Mouse (Mus musculus) limb, embryonic 11.5 days (tissue): Measurements from ENCODE around the gene Arhgdig. TPM values are rescaled to one million over a fixed set of nuclear protein-coding genes. Genes with fewer than 3 reads are reported as not detected.
A peak's percentile ranks its signal among the peaks of the same experiment; 100 is the strongest.

Source experiments
- ATAC-seq: fragments of 200-750 bp; cut with Nextera tagmentation; 2 replicates; pipeline ENCODE4 v1.8.0; 2017; ENCODE audit warnings: low read depth; ENCODE audit not compliant: insufficient number of reproducible peaks, low FRiP score, low TSS enrichment
- DNase-seq: peaks from one replicate; pipeline ENCODE4 v3.0.0-alpha.2; 2015; ENCODE audit warnings: low spot score
- H3K27ac ChIP-seq: fragments of 300-500 bp; sonication (generic); replicated peaks from 2 replicates; pipeline ENCODE4 v1.5.1; 2014; ENCODE audit warnings: low read depth, mild to moderate bottlenecking, low read length
- H3K27me3 ChIP-seq: fragments of 300-500 bp; sonication (generic); 2 replicates; pipeline ENCODE4 v1.6.1; 2014; ENCODE audit warnings: mild to moderate bottlenecking, low read length, mixed read lengths; ENCODE audit not compliant: control insufficient read depth, insufficient read depth
- H3K36me3 ChIP-seq: fragments of 300-500 bp; sonication (generic); 2 replicates; pipeline ENCODE4 v1.6.1; 2014; ENCODE audit warnings: mild to moderate bottlenecking, low read length, moderate library complexity, mixed read lengths; ENCODE audit not compliant: control insufficient read depth, insufficient read depth
- H3K4me1 ChIP-seq: fragments of 300-500 bp; sonication (generic); 2 replicates; pipeline ENCODE4 v1.6.1; 2014; ENCODE audit warnings: low read length, mixed read lengths; ENCODE audit not compliant: control insufficient read depth, insufficient read depth
- H3K4me2 ChIP-seq: fragments of 300-500 bp; sonication (generic); 2 replicates; pipeline ENCODE4 v1.6.1; 2014; ENCODE audit warnings: low read depth, mild to moderate bottlenecking, moderate library complexity; ENCODE audit not compliant: severe bottlenecking
- H3K4me3 ChIP-seq: fragments of 300-500 bp; sonication (generic); 2 replicates; pipeline ENCODE4 v1.5.1; 2014; ENCODE audit warnings: low read depth, low read length
- H3K9ac ChIP-seq: fragments of 300-500 bp; sonication (generic); 2 replicates; pipeline ENCODE4 v1.6.1; 2014; ENCODE audit warnings: mild to moderate bottlenecking, low read length
- H3K9me3 ChIP-seq: fragments of 300-500 bp; sonication (generic); 2 replicates; pipeline ENCODE4 v1.6.1; 2016; ENCODE audit warnings: low read length; ENCODE audit not compliant: control insufficient read depth
- whole genome bisulfite sequencing: fragments of 180-500 bp; shearing (Covaris S2); extraction: QIAGEN DNeasy Blood & Tissue Kit; methylation state at CpG from one replicate; pipeline ENCODE4 v1.1.7; 2014; 5-methylcytosine and 5-hydroxymethylcytosine counted together
- polyA plus RNA-seq: library from polyadenylated mRNA; unstranded; fragments of >200 nt; fragmentation: Nextera tagmentation; extraction: Ambion mirVana; gene quantifications from 2 replicates; pipeline ENCODE4 v1.2.1, GENCODE M21; 2014

Gene Arhgdig
- polyA plus RNA-seq, 1 experiment from 2014 or later = 4.7 TPM

- Histone ChIP-seq H3K4me1 (peaks cover 3% of the 10 kb centered on the region; the same call in 1 of the 2 replicates), H3K4me3 (no peak overlapping the region), H3K4me2 (no peak overlapping the region), H3K27ac (no peak overlapping the region), H3K27me3 (no peaks in the 10 kb centered on the region), H3K36me3 (no peaks in the 10 kb centered on the region), H3K9ac (no peak overlapping the region), H3K9me3 (no peaks in the 10 kb centered on the region)
- WGBS = 78% methylated on average over 6 of the region's 6 CpGs
- DNase-seq = no peak
- ATAC-seq = no peak
Observed at GRCm38 (mm10) chr17:26240990-26241389, 33.4 kb upstream of the Arhgdig start.

GRCm38 (mm10) chr17:26240120-26240790 is 32.7 kb upstream of the Arhgdig start:
- DNase-seq = no peak
- H3K4me1 ChIP-seq = peaks cover 9% of the 10 kb centered on the region; the same call in 1 of the 2 replicates
- H3K27me3 ChIP-seq = no peaks in the 10 kb centered on the region
- no peak overlapping the region for H3K27ac ChIP-seq
- H3K4me3 ChIP-seq = no peak overlapping the region
- 89% methylated on average over 6 of the region's 6 CpGs for whole genome bisulfite sequencing
- H3K4me2 ChIP-seq = no peak overlapping the region
- no peak overlapping the region for H3K9ac ChIP-seq
- H3K36me3 ChIP-seq = no peaks in the 10 kb centered on the region
- no peak for ATAC-seq
- no peaks in the 10 kb centered on the region for H3K9me3 ChIP-seq

GRCm38 (mm10) chr17:26239551-26239950 is 32.0 kb upstream of the Arhgdig start:
- no peak overlapping the region for H3K9ac ChIP-seq
- no peaks in the 10 kb centered on the region for H3K9me3 ChIP-seq
- WGBS = 65% methylated on average over 2 of the region's 2 CpGs
- H3K27me3 ChIP-seq = no peaks in the 10 kb centered on the region
- H3K4me2 ChIP-seq = no peak overlapping the region
- ATAC-seq (no peak), DNase-seq (no peak)
- no peak overlapping the region for H3K27ac ChIP-seq
- peaks cover 9% of the 10 kb centered on the region; the same call in 1 of the 2 replicates for H3K4me1 ChIP-seq
- no peaks in the 10 kb centered on the region for H3K36me3 ChIP-seq
- H3K4me3 ChIP-seq = no peak overlapping the region

GRCm38 (mm10) chr17:26237667-26238066 is 30.1 kb upstream of the Arhgdig start:
- Histone ChIP-seq H3K4me2 (no peak overlapping the region), H3K4me1 (peaks cover 7% of the 10 kb centered on the region; the same call in 1 of the 2 replicates), H3K36me3 (no peaks in the 10 kb centered on the region), H3K27me3 (no peaks in the 10 kb centered on the region), H3K4me3 (no peak overlapping the region), H3K9ac (no peak overlapping the region), H3K27ac (no peak overlapping the region), H3K9me3 (no peaks in the 10 kb centered on the region)
- WGBS = 85% methylated on average over 10 of the region's 10 CpGs
- ATAC-seq (no peak), DNase-seq (no peak)

GRCm38 (mm10) chr17:26235077-26235815 is 27.7 kb upstream of the Arhgdig start:
- no peaks in the 10 kb centered on the region for H3K9me3 ChIP-seq
- H3K4me2 ChIP-seq = no peak overlapping the region
- H3K9ac ChIP-seq = peak overlapping the region; percentile 7; the same call in 1 of the 2 replicates
- WGBS = 62% methylated on average over 13 of the region's 13 CpGs
- peaks cover 7% of the 10 kb centered on the region; the same call in 1 of the 2 replicates for H3K4me1 ChIP-seq
- H3K27me3 ChIP-seq = no peaks in the 10 kb centered on the region
- H3K27ac ChIP-seq = peak overlapping the region; percentile 39
- no peaks in the 10 kb centered on the region for H3K36me3 ChIP-seq
- DNase-seq = no peak
- ATAC-seq = no peak
- no peak overlapping the region for H3K4me3 ChIP-seq

GRCm38 (mm10) chr17:26234386-26234785 is 26.8 kb upstream of the Arhgdig start:
- no peak overlapping the region for H3K27ac ChIP-seq
- 90% methylated on average over 8 of the region's 8 CpGs for whole genome bisulfite sequencing
- no peaks in the 10 kb centered on the region for H3K36me3 ChIP-seq
- H3K9me3 ChIP-seq = no peaks in the 10 kb centered on the region
- H3K27me3 ChIP-seq = no peaks in the 10 kb centered on the region
- H3K4me3 ChIP-seq = no peak overlapping the region
- ATAC-seq (no peak), DNase-seq (no peak)
- no peak overlapping the region for H3K4me2 ChIP-seq
- H3K4me1 ChIP-seq = peaks cover 7% of the 10 kb centered on the region; the same call in 1 of the 2 replicates
- no peak overlapping the region for H3K9ac ChIP-seq

GRCm38 (mm10) chr17:26232863-26233262 is 25.3 kb upstream of the Arhgdig start:
- DNase-seq = no peak
- Histone ChIP-seq H3K36me3 (no peaks in the 10 kb centered on the region), H3K4me1 (peaks cover 7% of the 10 kb centered on the region; the same call in 1 of the 2 replicates), H3K4me3 (no peak overlapping the region), H3K27ac (no peak overlapping the region), H3K27me3 (no peaks in the 10 kb centered on the region), H3K9ac (no peak overlapping the region), H3K9me3 (no peaks in the 10 kb centered on the region), H3K4me2 (no peak overlapping the region)
- no peak for ATAC-seq
- 71% methylated on average over 8 of the region's 8 CpGs for WGBS

- no peaks in the 10 kb centered on the region for H3K9me3 ChIP-seq
- H3K4me1 ChIP-seq = peaks cover 7% of the 10 kb centered on the region; the same call in 1 of the 2 replicates
- no peak overlapping the region for H3K4me2 ChIP-seq
- no peaks in the 10 kb centered on the region for H3K27me3 ChIP-seq
- H3K27ac ChIP-seq = no peak overlapping the region
- WGBS = 91% methylated on average over 5 of the region's 5 CpGs
- H3K4me3 ChIP-seq = no peak overlapping the region
- H3K36me3 ChIP-seq = no peaks in the 10 kb centered on the region
- no peak overlapping the region for H3K9ac ChIP-seq
- ATAC-seq (no peak), DNase-seq (no peak)
Observed at GRCm38 (mm10) chr17:26231156-26231555, 23.6 kb upstream of the Arhgdig start.
